Mouse (Mus musculus): Measurements from ENCODE around the gene Ssr2. TPM values are rescaled to one million over a fixed set of nuclear protein-coding genes. Genes with fewer than 3 reads are reported as not detected.

Gene Ssr2
- polyA plus RNA-seq, 1 experiment from 2014 or later, result 185 TPM

GRCm38 (mm10) chr3:88630018-88630417, 54.3 kb downstream of the Ssr2 start:
- Histone ChIP-seq H3K27me3 (no peaks in the 10 kb centered on the region), H3K9ac (no peak overlapping the region), H3K4me1 (peaks cover 3% of the 10 kb centered on the region), H3K4me2 (replicated peaks) (no peak overlapping the region), H3K36me3 (peaks cover 75% of the 10 kb centered on the region), H3K9me3 (no peaks in the 10 kb centered on the region), H3K4me3 (no peak overlapping the region), H3K27ac (peak overlapping the region; percentile 43)
- ATAC-seq (ENCODE audit: insufficient number of reproducible peaks, insufficient read depth, low FRiP score, low TSS enrichment), result no peak
- 79% methylated on average over 9 of the region's 9 CpGs for WGBS

GRCm38 (mm10) chr3:88630849-88631341, 55.2 kb downstream of the Ssr2 start:
- no peak overlapping the region for H3K4me3 ChIP-seq
- no peaks in the 10 kb centered on the region for H3K9me3 ChIP-seq
- no peak overlapping the region for H3K9ac ChIP-seq
- peaks cover 77% of the 10 kb centered on the region for H3K36me3 ChIP-seq
- ATAC-seq (ENCODE audit: insufficient number of reproducible peaks, insufficient read depth, low FRiP score, low TSS enrichment), result no peak
- peak overlapping the region; percentile 43; the same call in 1 of the 2 replicates for H3K27ac ChIP-seq
- H3K27me3 ChIP-seq, result no peaks in the 10 kb centered on the region
- no peak overlapping the region for H3K4me2 ChIP-seq (replicated peaks)
- 73% methylated on average over 6 of the region's 6 CpGs for WGBS
- no peaks in the 10 kb centered on the region for H3K4me1 ChIP-seq

DNA sequence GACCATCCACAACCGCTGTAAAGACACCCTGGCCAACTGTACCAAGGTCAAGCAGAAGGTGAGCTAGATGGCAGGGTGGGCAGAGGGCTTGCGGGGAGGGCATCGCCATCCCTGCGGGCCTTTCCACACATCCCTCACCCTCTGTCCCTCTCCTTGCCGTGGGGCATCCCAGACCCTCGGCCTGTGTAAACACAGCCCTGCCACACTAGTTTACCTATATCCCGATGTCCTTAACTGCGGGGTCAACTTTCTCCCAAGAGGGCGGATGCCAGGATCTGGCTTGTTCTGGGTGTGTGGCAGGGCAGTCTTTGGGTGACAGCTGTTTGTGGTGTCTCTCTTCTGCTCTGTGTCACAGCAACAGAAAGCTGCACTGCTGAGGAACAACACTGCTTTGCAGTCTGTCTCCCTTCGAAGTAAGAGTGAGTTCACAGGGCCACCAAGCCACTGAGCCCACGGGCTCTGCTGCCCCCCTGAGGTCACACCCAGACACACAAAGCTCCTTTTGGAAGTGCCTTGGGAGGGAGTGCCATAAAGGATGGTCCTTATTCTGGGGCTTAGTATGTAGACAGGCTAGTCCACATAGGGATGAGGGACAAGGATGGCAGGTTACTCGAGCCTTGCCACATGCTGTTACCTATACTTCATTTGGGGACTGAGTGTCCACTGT, 56.4 kb downstream of the Ssr2 start:
- peaks cover 84% of the 10 kb centered on the region for H3K36me3 ChIP-seq
- ATAC-seq (ENCODE audit: insufficient number of reproducible peaks, insufficient read depth, low FRiP score, low TSS enrichment), result no peak
- no peaks in the 10 kb centered on the region for H3K9me3 ChIP-seq
- no peak overlapping the region for H3K9ac ChIP-seq
- WGBS, result 80% methylated on average over 12 of the region's 12 CpGs
- H3K4me2 ChIP-seq (replicated peaks), result no peak overlapping the region
- H3K27me3 ChIP-seq, result no peaks in the 10 kb centered on the region
- no peak overlapping the region for H3K27ac ChIP-seq
- H3K4me3 ChIP-seq, result no peak overlapping the region
- no peaks in the 10 kb centered on the region for H3K4me1 ChIP-seq

DNA sequence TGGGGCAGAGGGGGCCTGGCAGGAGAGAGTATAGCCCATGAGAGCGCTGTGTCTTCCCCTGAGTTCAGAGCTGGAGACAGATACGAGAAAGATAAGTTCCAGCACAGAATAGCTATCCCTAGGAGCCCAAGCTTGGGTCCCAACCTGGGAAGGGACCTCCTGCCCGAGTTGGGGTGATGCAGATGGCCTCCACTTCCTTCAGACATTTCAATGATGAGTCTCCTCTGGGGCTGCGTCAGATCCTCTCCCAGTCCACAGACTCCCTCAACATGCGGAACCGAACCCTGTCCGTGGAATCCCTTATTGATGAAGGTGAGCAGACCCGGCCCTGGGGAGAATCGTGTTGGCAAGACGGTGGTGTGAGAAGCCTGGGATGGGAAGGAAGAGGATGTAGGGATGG, 57.4 kb downstream of the Ssr2 start:
- no peaks in the 10 kb centered on the region for H3K27me3 ChIP-seq
- H3K27ac ChIP-seq, result no peak overlapping the region
- H3K4me3 ChIP-seq, result no peak overlapping the region
- H3K36me3 ChIP-seq, result peaks cover 89% of the 10 kb centered on the region
- H3K9me3 ChIP-seq, result no peaks in the 10 kb centered on the region
- H3K4me1 ChIP-seq, result no peaks in the 10 kb centered on the region
- 93% methylated on average over 10 of the region's 10 CpGs for WGBS
- ATAC-seq (ENCODE audit: insufficient number of reproducible peaks, insufficient read depth, low FRiP score, low TSS enrichment), result no peak
- no peak overlapping the region for H3K4me2 ChIP-seq (replicated peaks)
- H3K9ac ChIP-seq, result no peak overlapping the region

- Histone ChIP-seq H3K27me3 (no peaks in the 10 kb centered on the region), H3K9ac (no peak overlapping the region), H3K4me2 (replicated peaks) (no peak overlapping the region), H3K4me3 (no peak overlapping the region), H3K27ac (no peak overlapping the region), H3K9me3 (no peaks in the 10 kb centered on the region), H3K4me1 (no peaks in the 10 kb centered on the region), H3K36me3 (peaks cover 93% of the 10 kb centered on the region)
- 92% methylated on average over 19 of the region's 19 CpGs for WGBS
- ATAC-seq (ENCODE audit: insufficient number of reproducible peaks, insufficient read depth, low FRiP score, low TSS enrichment), result no peak
Measured at GRCm38 (mm10) chr3:88635506-88636275, 60.0 kb downstream of the Ssr2 start.

DNA sequence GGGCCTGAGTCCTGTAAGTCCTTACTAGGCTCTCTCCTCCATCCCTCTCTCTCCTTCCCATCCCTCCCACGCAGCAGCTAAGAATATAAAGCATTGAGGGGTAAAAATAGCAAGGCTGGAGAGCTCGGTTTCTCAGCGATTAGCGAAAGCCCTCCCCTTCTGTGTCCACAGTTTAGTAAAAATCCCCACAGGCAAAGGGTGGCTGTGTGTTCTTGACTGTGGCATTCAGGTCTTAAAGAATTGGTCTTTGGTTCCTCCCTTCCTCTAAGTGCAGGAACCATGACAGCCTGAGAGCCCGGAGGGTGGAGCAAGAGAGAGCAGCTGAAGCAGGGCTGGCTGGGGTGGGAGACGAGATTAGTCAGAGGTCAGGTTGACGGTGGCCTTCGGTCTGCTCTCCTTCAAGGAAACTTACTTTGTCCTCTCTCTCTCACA, 60.9 kb downstream of the Ssr2 start:
- Histone ChIP-seq H3K27ac (no peak overlapping the region), H3K4me3 (no peak overlapping the region), H3K4me1 (no peaks in the 10 kb centered on the region), H3K9ac (no peak overlapping the region), H3K9me3 (no peaks in the 10 kb centered on the region), H3K27me3 (no peaks in the 10 kb centered on the region), H3K36me3 (peaks cover 91% of the 10 kb centered on the region), H3K4me2 (replicated peaks) (no peak overlapping the region)
- WGBS, result 86% methylated on average over 8 of the region's 8 CpGs
- no peak for ATAC-seq (ENCODE audit: insufficient number of reproducible peaks, insufficient read depth, low FRiP score, low TSS enrichment)

DNA sequence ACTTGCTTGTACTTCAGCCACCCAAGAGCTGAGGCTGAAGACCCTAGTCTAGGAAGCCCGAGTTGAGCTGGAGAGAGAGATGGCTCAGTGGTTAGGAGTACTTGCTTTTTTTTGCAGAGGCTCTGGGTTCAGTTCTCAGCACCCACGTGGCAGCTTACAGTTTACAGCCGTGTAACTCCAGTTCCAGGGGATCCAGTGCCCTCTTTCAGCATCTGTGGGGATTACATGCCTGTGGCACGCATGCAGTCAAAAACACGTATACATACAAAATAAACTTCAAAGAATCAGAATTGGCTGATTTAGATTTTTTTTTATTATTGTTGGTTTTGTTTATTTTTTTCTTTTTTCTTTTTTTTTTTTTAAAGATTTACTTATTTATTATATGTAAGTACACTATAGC, 61.5 kb downstream of the Ssr2 start:
- Histone ChIP-seq H3K36me3 (peaks cover 91% of the 10 kb centered on the region), H3K4me3 (no peak overlapping the region), H3K9ac (no peak overlapping the region), H3K9me3 (no peaks in the 10 kb centered on the region), H3K4me2 (replicated peaks) (no peak overlapping the region), H3K4me1 (no peaks in the 10 kb centered on the region), H3K27me3 (no peaks in the 10 kb centered on the region), H3K27ac (no peak overlapping the region)
- 94% methylated on average over 5 of the region's 5 CpGs for WGBS
- ATAC-seq (ENCODE audit: insufficient number of reproducible peaks, insufficient read depth, low FRiP score, low TSS enrichment), result no peak

MicroRNA genes within 50 kb of the gene (microRNA counts, 519-probe panel; counts per million panel counts)
- microRNA mmu-miR-1905, result 460 counts per million, percentile 65 among the panel's probes with 10 or more counts

Small RNA genes within 50 kb of the gene (microRNA-seq; reads per million reads assigned to microRNA genes)
- gene Mir1905, result not detected

Other genes starting within 250 kb of the Ssr2 start
- gene Tmem79, start 239.7 kb upstream of the Ssr2 start, polyA plus RNA-seq (2016; fragmentation: Nextera tagmentation; extraction: Ambion mirVana), result 4.5 and 4.8 TPM in 2 replicates
- 65.1 and 74.4 TPM in 2 replicates for gene Smg5, start 239.6 kb upstream of the Ssr2 start, polyA plus RNA-seq (2016; fragmentation: Nextera tagmentation; extraction: Ambion mirVana)
- gene Paqr6, start 211.3 kb upstream of the Ssr2 start, polyA plus RNA-seq (2016; fragmentation: Nextera tagmentation; extraction: Ambion mirVana), result 2.8 and 3.3 TPM in 2 replicates
- 0.17 TPM in 1 of 2 replicates, not detected in the other for gene Bglap3, start 203.1 kb upstream of the Ssr2 start, polyA plus RNA-seq (2016; fragmentation: Nextera tagmentation; extraction: Ambion mirVana)
- not detected in 2 replicates for gene Bglap2, start 197.2 kb upstream of the Ssr2 start, polyA plus RNA-seq (2016; fragmentation: Nextera tagmentation; extraction: Ambion mirVana)
- gene Bglap, start 191.4 kb upstream of the Ssr2 start, polyA plus RNA-seq (2016; fragmentation: Nextera tagmentation; extraction: Ambion mirVana), result not detected in 2 replicates
- gene Pmf1, start 165.5 kb upstream of the Ssr2 start, polyA plus RNA-seq (2016; fragmentation: Nextera tagmentation; extraction: Ambion mirVana), result 130 and 133 TPM in 2 replicates
- 17.0 and 17.3 TPM in 2 replicates for gene Slc25a44, start 150.7 kb upstream of the Ssr2 start, polyA plus RNA-seq (2016; fragmentation: Nextera tagmentation; extraction: Ambion mirVana)
- 7.5 and 9.0 TPM in 2 replicates for gene Sema4a, start 114.7 kb upstream of the Ssr2 start, polyA plus RNA-seq (2016; fragmentation: Nextera tagmentation; extraction: Ambion mirVana)
- gene Lmna, start 65.9 kb upstream of the Ssr2 start, polyA plus RNA-seq (2016; fragmentation: Nextera tagmentation; extraction: Ambion mirVana), result 109 and 113 TPM in 2 replicates
- 36.3 and 37.7 TPM in 2 replicates for gene Mex3a, start 43.5 kb upstream of the Ssr2 start, polyA plus RNA-seq (2016; fragmentation: Nextera tagmentation; extraction: Ambion mirVana)
- 4.0 and 5.5 TPM in 2 replicates for gene Rab25, start 27.6 kb upstream of the Ssr2 start, polyA plus RNA-seq (2016; fragmentation: Nextera tagmentation; extraction: Ambion mirVana)
- gene Lamtor2, start 22.8 kb upstream of the Ssr2 start, polyA plus RNA-seq (2016; fragmentation: Nextera tagmentation; extraction: Ambion mirVana), result 144 and 146 TPM in 2 replicates
- 57.5 and 63.7 TPM in 2 replicates for gene Ubqln4, start 22.1 kb upstream of the Ssr2 start, polyA plus RNA-seq (2016; fragmentation: Nextera tagmentation; extraction: Ambion mirVana)
- 117 and 123 TPM in 2 replicates for gene Arhgef2, start 30.1 kb downstream of the Ssr2 start, polyA plus RNA-seq (2016; fragmentation: Nextera tagmentation; extraction: Ambion mirVana)
- not detected in 2 replicates for gene Rxfp4, start 77.3 kb downstream of the Ssr2 start, polyA plus RNA-seq (2016; fragmentation: Nextera tagmentation; extraction: Ambion mirVana)
- gene Khdc4, start 109.9 kb downstream of the Ssr2 start, polyA plus RNA-seq (2016; fragmentation: Nextera tagmentation; extraction: Ambion mirVana), result 116 and 117 TPM in 2 replicates
- gene Rit1, start 141.0 kb downstream of the Ssr2 start, polyA plus RNA-seq (2016; fragmentation: Nextera tagmentation; extraction: Ambion mirVana), result 46.2 and 51.6 TPM in 2 replicates
- 41.4 and 48.5 TPM in 2 replicates for gene Syt11, start 199.3 kb downstream of the Ssr2 start, polyA plus RNA-seq (2016; fragmentation: Nextera tagmentation; extraction: Ambion mirVana)

Measured in embryonic facial prominence, embryonic 12.5 days (tissue).